Mouse (Mus musculus) left cerebral cortex, adult 9 months (tissue): ENCODE data around the gene Med8.

Experiments used
- DNase-seq, 2 experiments: peaks; one replicate each; pipeline ENCODE4 v3.0.0; 2022; ENCODE audit warnings: low spot score in 2 of 2

The Med8 gene

DNA sequence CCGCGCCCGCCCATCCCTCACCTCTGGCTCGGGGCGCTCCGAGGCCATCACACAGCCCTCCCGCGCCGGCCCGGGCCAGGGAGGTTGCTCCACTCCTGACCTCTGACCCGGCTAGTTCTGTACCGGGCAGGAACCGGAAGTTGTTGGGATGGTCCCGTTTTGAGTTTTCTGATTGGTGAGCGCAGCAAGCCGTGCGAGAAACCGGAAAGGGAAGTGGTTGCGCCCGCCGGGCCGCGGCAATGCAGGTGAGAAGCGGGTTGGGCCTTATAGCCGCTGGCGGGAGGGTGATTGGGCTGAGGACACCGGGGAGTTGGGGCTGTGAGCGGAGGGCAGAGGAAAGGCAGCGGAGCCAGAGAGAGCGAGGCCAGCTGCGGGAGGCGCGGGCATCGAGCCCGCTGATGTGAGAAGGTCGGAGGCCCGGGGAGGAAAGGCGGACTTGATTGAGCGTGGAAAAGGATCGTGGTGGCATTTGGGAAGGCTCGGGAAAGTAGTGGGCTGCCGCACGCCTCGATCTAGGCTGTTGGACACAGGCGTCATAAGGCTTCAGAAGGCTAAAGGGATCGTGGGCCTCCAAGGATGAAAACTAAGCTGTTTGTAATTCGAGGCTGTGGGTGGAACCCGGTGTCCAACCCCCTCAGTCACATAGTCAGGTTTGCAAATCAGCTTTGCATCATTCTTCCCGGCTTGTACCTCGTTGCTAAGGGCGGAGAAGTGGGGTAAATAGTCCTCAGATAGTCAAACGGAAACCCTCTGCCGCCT, at the start of gene Med8, which contains the start of gene Szt2:
Gene Med8 (plus strand): TSS at position 196 of the 759 bp plus-strand sequence.
Gene Szt2 (minus strand): TSS at position 132 of the 759 bp plus-strand sequence.
- peak; percentile 77 to 93 for DNase-seq

DNA sequence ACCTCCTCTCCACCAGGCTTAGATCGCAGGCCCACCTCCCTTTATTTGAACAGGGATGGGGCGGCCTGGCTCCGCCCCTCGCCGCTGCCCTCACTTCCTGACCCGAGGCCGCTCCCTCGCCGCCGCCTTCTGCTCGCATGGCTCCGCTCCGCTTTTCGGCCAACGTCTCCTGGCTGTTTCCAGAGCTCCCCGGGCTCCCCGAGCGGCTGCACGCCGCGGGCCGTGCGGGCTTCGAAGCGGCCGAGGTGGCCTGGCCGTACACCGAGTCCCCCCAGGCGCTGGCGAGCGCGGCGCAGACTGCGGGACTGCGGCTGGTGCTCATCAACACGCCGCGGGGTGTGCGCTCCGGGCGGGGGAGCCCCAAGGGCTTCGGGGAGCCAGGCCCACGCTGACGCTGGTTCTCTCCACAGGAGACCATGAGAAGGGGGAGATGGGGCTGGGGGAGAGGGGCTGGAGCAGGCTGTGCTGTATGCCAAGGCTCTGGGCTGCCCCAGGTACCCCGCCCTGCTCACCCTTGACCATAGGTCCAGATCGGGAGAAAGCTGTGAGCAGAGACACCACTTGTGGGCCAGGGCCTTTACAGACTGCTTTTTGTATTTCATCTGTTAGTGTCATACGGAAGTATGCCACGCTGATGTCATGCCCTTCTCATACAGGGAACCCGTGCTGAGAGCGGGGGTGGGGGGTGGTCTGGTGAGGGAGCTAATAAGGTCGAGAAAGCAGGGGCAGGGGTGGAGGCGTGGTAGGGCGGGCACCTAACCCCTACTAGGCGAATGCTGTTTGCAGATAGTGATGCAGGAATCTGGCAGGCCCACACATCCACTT, 49.0 kb upstream of the Med8 start:
- peak in 1 of 2 experiments; percentile 66 for DNase-seq

DNA sequence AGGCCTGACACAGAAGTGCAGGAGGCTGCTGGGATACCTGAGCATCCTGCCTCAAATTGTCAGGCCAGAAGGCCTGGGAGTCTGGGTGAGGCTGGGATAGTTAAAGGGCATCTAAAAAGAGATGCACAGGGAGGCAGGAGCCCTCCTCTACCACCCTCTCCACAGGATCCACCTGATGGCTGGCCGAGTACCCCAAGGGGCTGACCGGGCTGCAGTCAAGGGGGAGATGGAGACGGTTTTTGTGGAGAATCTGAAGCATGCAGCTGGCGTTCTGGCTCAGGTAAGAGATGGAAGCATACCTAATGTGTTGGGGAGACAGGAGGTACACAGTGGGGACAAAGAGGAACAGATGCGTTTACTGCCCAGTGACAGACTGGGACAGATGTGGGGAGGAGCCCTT, 47.7 kb upstream of the Med8 start:
- no peak for DNase-seq

GRCm38 (mm10) chr4:118362879-118363278, 46.3 kb upstream of the Med8 start:
- DNase-seq = no peak

- no peak for DNase-seq
Observed at GRCm38 (mm10) chr4:118363985-118364384, 45.2 kb upstream of the Med8 start.

GRCm38 (mm10) chr4:118364641-118365040, 44.5 kb upstream of the Med8 start:
- DNase-seq = no peak

GRCm38 (mm10) chr4:118365991-118366390, 43.1 kb upstream of the Med8 start:
- no peak for DNase-seq

- no peak for DNase-seq
Observed at GRCm38 (mm10) chr4:118367551-118367950, 41.6 kb upstream of the Med8 start.

GRCm38 (mm10) chr4:118368616-118369015, 40.5 kb upstream of the Med8 start:
- no peak for DNase-seq

DNA sequence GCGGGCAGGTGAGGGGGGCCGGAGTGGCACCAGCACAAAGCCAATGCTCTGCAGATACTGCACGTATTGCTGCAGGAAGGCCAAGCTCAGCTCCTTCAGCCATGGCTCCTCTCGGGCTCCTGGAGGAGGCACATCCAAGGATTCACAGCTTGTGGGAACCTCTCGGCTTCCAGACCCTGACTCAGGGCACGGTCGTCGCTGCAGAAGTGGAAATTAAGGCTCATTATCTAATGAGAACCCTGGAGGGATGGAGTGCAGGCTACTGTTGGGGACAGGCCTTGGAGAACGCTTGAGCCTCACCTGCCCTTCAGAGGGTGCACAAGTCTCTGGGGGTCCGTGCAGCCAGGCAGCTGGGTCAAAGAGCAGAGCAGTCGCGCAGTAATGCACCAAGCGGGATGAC, 37.3 kb upstream of the Med8 start:
- DNase-seq = no peak

DNA sequence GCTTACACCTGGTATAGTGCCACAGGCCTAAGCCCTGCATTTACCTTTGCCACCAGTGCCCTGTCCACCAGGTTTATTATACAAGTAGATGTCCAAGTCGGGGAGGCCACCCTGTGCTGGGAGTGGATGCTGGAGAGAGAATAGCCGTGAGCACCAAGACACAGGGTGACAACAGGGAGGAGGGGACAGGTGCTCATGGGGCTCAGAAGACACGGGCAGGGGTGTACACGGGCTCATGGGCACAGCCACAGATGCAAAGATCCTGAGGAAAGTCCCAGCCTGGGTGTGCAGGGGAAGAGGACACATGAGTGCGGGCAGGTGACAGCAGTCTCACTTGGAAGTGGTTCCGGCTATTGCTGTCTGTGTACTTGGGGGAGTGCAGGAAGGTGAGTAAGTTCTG, 33.1 kb upstream of the Med8 start:
- DNase-seq = no peak

DNA sequence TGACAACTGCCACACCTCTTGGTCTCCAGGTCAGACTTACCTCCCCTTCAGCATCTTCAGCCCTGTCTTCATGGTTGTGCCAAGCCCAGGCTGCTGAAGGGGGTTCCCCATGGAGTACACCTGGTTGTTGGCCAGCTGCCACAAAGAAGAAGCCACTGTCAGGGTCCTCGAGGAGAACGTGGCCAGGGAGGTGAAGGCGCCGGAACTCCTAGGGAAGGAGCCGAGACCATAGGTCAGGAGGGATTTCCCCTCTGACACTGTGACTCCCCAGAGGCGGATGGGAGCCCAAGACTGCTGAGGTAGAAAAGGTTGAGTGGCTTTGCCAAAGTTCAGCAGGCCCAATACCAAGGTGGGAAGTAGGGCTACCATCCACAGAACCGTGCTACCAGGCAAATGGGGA, 25.9 kb upstream of the Med8 start:
- DNase-seq = no peak

DNA sequence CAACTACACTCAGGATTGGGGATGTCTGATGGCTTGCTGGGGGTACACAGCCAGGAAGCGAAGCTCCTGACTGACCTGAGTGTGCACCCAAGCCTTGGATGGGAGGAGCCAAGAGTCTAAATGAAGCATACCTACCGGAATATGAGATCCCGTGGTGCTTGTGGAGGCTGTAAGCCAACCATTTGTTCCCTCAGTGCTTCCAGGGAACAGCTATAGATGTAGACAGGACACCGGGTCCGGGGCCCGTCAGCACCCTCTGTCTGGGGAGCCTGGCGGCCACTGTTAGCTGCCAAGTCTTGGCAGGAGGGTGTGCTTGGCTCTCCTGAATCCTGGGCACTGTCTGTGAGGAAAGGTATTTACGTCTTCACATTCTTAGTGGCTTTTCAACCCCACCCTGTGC, 21.8 kb upstream of the Med8 start:
- no peak for DNase-seq

DNA sequence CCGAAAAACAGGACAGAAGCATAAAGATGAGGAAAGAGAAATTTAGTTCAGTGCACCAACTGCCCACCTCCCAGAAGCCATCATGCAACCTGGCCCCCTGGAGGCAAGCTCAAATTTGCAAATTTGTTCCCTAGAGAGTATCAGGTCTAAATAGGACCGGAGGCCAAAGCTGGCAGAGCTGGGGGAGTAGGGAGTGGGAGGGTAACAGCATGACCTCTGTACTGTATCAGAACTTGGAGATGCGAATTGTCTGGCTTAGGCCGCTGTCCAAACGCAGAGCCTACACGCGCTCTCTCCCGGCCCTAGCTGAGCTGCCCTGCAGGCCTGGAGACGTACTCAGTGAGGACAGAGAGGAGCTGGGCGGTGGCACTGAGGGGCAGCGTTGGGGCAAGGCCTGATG, 19.0 kb upstream of the Med8 start:
- no peak for DNase-seq

- DNase-seq = no peak
Observed at GRCm38 (mm10) chr4:118394505-118394904, 14.6 kb upstream of the Med8 start.

DNA sequence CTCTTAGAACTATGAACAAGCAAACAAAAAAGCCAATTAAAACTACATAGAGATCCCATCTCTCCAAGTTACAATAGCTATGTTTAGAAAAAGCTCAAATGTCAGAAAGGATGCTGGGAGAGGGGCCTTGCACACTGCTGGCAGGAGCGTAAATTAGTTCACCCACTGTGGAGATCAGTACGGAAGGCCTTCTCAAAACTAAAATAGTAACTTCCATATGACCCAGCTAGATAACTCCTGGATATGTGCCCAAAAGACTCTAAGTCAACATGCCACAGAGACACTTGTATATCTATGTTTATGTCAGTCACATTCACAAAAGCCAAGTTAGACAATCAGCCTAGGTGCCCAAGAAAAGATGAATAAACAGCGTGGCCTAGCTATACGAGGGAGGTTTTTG, 13.8 kb upstream of the Med8 start:
- no peak for DNase-seq

DNA sequence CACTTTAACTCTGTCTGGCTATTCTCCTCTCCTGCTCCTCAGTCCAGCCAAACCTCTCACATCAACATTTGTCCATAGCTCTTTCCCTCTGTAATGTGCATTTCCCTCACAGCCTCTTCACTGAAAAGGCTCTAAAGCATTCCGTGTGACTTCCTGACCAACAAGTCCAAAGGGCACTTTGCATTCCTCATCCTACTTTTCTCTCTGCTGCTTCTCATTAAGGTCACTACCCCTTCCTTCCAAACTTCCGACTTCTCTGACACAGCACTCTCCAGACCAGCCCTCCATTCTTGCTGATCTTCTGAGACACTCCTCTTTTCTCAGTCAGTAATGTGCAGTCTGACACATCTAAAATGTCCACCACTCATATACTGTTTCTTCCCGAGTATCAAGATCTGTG, 12.7 kb upstream of the Med8 start:
- DNase-seq = no peak

GRCm38 (mm10) chr4:118398400-118398799, 10.7 kb upstream of the Med8 start:
- DNase-seq = no peak

DNA sequence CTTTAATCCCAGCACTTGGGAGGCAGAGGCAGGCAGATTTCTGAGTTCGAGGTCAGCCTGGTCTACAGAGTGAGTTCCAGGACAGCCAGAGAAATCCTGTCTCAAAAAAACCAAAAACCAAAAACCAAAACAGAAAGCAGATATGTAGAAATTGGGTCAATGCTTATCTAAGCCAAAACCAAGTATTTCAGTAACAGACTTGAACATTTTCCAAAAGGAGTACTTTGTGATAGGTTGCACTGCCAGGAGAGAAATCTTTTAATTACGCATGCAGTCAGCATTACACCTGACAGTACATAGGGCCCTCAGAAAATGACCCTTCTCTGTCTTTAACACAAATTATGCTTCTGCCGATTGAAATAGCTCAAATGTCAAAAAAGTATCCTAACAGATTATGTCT, 7.7 kb upstream of the Med8 start:
- DNase-seq = no peak

DNA sequence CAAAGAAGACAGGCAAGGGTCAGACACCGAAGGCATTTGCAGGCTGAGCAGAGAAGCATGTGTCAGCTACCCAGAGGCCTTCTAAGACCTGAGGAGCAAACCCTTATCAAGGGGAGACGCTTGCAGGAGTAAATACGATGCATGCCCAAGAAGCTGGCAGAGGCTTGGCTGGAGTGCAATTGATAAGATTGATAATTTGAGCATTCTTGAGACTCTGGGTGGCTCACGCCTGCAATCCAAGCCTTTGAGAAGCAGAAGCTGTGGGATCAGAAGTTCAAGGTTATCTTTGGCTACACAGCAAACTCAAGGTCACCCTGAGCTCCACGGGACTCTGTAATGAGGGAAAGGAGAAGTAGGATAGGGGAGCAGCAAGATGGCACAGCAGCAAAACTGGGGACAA, 7.2 kb upstream of the Med8 start:
- no peak for DNase-seq

DNA sequence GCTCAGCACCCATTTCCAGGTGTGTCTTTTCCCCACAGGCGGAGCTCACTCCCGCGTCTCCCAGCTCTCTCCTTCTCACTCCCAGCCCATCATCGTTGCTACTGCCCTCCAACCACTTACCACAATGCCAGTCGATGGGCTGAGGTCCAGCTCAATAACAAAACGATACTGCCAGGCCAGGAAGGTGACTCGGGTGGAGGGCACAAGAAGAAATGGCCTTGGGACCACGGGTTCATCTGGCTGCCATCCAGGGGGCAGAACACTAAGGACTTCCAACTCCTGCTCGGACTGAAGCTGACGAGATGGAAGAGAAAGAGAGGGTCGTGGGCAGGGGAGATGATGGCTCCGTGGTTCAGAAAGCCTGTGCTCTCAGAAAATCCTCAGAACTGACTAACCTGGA, 6.4 kb upstream of the Med8 start:
- no peak for DNase-seq

DNA sequence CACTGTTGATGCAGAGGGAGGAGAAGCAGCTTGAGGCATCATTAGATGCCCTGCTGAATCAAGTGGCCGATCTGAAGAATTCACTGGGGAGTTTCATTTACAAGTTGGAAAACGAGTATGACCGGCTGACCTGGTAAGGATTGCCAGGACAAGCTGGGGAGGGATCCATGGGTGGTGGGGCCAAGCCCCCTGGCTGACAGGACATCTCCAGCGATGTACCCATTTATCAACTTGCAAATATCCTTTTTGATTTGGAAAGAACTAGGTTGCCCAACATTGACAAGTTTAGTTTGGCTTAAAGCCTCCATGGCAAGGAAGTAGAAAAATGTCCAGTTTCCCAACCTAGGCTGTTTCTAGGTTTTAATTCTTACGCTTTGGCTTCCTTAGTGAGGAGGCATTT, 1.7 kb downstream of the Med8 start:
- DNase-seq = no peak

DNA sequence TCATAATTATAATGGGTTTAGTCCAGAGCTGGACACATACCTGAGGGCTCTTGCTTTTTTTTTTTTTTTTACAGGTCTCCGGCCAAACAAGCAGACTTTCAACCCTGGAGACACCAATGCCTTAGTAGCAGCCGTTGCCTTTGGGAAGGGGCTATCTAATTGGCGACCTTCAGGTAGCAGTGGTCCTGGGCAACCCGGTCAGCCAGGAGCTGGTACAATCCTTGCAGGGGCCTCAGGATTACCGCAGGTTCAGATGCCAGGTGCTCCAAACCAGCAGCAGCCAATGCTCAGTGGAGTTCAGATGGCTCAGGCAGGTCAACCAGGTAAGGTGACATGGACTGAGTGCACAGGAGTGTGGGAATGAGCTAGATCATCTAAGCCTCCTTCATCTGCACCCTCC, 4.4 kb downstream of the Med8 start:
- no peak for DNase-seq
